Mouse (Mus musculus) heart, adult 8-10 months (tissue): ENCODE results near the gene Klhl24. TPM values are rescaled to one million over a fixed set of nuclear protein-coding genes. Genes with fewer than 3 reads are reported as not detected.
"Not testable (repeated sequence)": the region's sequence is repeated elsewhere in the genome, so short reads cannot be mapped to it uniquely, and the experiment has no call there.

ENCODE experiments used
- DNase-seq: peaks from one replicate; pipeline ENCODE4 v3.0.0; 2022; ENCODE audit warnings: low spot score
- total RNA-seq, 4 experiments: library from RNA; stranded (reverse); gene quantifications; 2 replicates each; pipeline ENCODE4 v1.2.4; 2022

Gene Klhl24
- total RNA-seq = 100 to 1,000 TPM; 255 to 316 (median 275) TPM

- DNase-seq = peak; percentile 96
These were observed at the start of gene Klhl24 for GRCm38 (mm10) chr16:20097069-20097710. TSS of gene Klhl24 (plus strand) at chr16:20097542.

- no peak for DNase-seq
These were observed 44.7 kb upstream of the Klhl24 start for GRCm38 (mm10) chr16:20052655-20053054.

- no peak for DNase-seq
These were observed 24.6 kb upstream of the Klhl24 start for GRCm38 (mm10) chr16:20072770-20073169.

GRCm38 (mm10) chr16:20076675-20077074 lies 20.7 kb upstream of the Klhl24 start:
- no peak for DNase-seq

- DNase-seq = no peak
These were observed 17.1 kb upstream of the Klhl24 start for GRCm38 (mm10) chr16:20080271-20080670.

GRCm38 (mm10) chr16:20084623-20085022 lies 12.7 kb upstream of the Klhl24 start:
- DNase-seq = no peak

GRCm38 (mm10) chr16:20085250-20085905 lies 12.0 kb upstream of the Klhl24 start:
- DNase-seq = no peak

- DNase-seq = no peak
These were observed 10.4 kb upstream of the Klhl24 start for GRCm38 (mm10) chr16:20086976-20087375.

GRCm38 (mm10) chr16:20089636-20090035 lies 7.7 kb upstream of the Klhl24 start:
- DNase-seq = no peak

GRCm38 (mm10) chr16:20090921-20091575 lies 6.3 kb upstream of the Klhl24 start:
- DNase-seq = peak; percentile 47

- DNase-seq = no peak
These were observed 1.4 kb upstream of the Klhl24 start for GRCm38 (mm10) chr16:20095966-20096365.

- DNase-seq = peak; percentile 96
These were observed 501 bp downstream of the Klhl24 start for GRCm38 (mm10) chr16:20097711-20098374.

GRCm38 (mm10) chr16:20098375-20098727 lies 1.0 kb downstream of the Klhl24 start:
- DNase-seq = no peak

- peak; percentile 65 for DNase-seq
These were observed 1.7 kb downstream of the Klhl24 start for GRCm38 (mm10) chr16:20098866-20099629.

- no peak for DNase-seq
These were observed 9.7 kb downstream of the Klhl24 start for GRCm38 (mm10) chr16:20106996-20107395.

- DNase-seq = no peak
These were observed 11.6 kb downstream of the Klhl24 start for GRCm38 (mm10) chr16:20108961-20109360.

GRCm38 (mm10) chr16:20112649-20113048 lies 15.3 kb downstream of the Klhl24 start:
- no peak for DNase-seq

- no peak for DNase-seq
These were observed 18.7 kb downstream of the Klhl24 start for GRCm38 (mm10) chr16:20116069-20116468.

- not testable (repeated sequence) for DNase-seq
These were observed 29.1 kb downstream of the Klhl24 start for GRCm38 (mm10) chr16:20126319-20126883.

GRCm38 (mm10) chr16:20130397-20130796 lies 33.1 kb downstream of the Klhl24 start:
- no peak for DNase-seq
